Mouse (Mus musculus) hindbrain, embryonic 11.5 days (tissue): ENCODE data around the gene Aacs. TPM values are rescaled to one million over a fixed set of nuclear protein-coding genes. Genes with fewer than 3 reads are reported as not detected.
"Not testable (repeated sequence)": the region's sequence is repeated elsewhere in the genome, so short reads cannot be mapped to it uniquely, and the experiment has no call there.

Experiments
- ATAC-seq: fragments of 200-750 bp; cut with Nextera tagmentation; 2 replicates; pipeline ENCODE4 v1.8.0; 2017; ENCODE audit warnings: mild to moderate bottlenecking, moderate TSS enrichment, moderate library complexity; ENCODE audit not compliant: low FRiP score
- DNase-seq: peaks from one replicate; pipeline ENCODE4 v3.0.0-alpha.2; 2015; ENCODE audit warnings: low spot score
- H3K27ac ChIP-seq: fragments of 300-500 bp; sonication (generic); 2 replicates; pipeline ENCODE4 v1.5.1; 2014; ENCODE audit warnings: mild to moderate bottlenecking, low read depth, low read length
- H3K27me3 ChIP-seq: fragments of 300-500 bp; sonication (generic); 2 replicates; pipeline ENCODE4 v1.6.1; 2014; ENCODE audit warnings: mild to moderate bottlenecking, low read length, moderate library complexity, mixed read lengths; ENCODE audit not compliant: control insufficient read depth, insufficient read depth
- H3K36me3 ChIP-seq: fragments of 300-500 bp; sonication (generic); 2 replicates; pipeline ENCODE4 v1.6.1; 2014; ENCODE audit warnings: mild to moderate bottlenecking, low read length, moderate library complexity, mixed read lengths; ENCODE audit not compliant: control insufficient read depth, insufficient read depth
- H3K4me1 ChIP-seq: fragments of 300-500 bp; sonication (generic); replicated peaks from 2 replicates; pipeline ENCODE4 v1.6.1; 2014; ENCODE audit warnings: low read length, mixed read lengths; ENCODE audit not compliant: control insufficient read depth, insufficient read depth
- H3K4me2 ChIP-seq: fragments of 300-500 bp; sonication (generic); replicated peaks from 2 replicates; pipeline ENCODE4 v1.6.1; 2014; ENCODE audit warnings: mild to moderate bottlenecking, low read depth, low read length
- H3K4me3 ChIP-seq: fragments of 300-500 bp; sonication (generic); 2 replicates; pipeline ENCODE4 v1.5.1; 2014; ENCODE audit warnings: low read depth, low read length
- H3K9ac ChIP-seq: fragments of 300-500 bp; sonication (generic); 2 replicates; pipeline ENCODE4 v1.6.1; 2014; ENCODE audit warnings: low read depth, low read length
- H3K9me3 ChIP-seq: fragments of 300-500 bp; sonication (generic); 2 replicates; pipeline ENCODE4 v1.6.1; 2016; ENCODE audit warnings: low read length; ENCODE audit not compliant: control insufficient read depth
- WGBS: fragments of 180-500 bp; shearing (Covaris S2); extraction: QIAGEN DNeasy Blood & Tissue Kit; methylation state at CpG from one replicate; pipeline ENCODE4 v1.1.7; 2014; 5-methylcytosine and 5-hydroxymethylcytosine counted together
- polyA plus RNA-seq: library from polyadenylated mRNA; unstranded; fragments of >200 nt; fragmentation: Nextera tagmentation; extraction: Ambion mirVana; gene quantifications from 2 replicates; pipeline ENCODE4 v1.2.1, GENCODE M21; 2014

The Aacs gene
- 48.6 and 50.1 TPM in 2 replicates for polyA plus RNA-seq

DNA sequence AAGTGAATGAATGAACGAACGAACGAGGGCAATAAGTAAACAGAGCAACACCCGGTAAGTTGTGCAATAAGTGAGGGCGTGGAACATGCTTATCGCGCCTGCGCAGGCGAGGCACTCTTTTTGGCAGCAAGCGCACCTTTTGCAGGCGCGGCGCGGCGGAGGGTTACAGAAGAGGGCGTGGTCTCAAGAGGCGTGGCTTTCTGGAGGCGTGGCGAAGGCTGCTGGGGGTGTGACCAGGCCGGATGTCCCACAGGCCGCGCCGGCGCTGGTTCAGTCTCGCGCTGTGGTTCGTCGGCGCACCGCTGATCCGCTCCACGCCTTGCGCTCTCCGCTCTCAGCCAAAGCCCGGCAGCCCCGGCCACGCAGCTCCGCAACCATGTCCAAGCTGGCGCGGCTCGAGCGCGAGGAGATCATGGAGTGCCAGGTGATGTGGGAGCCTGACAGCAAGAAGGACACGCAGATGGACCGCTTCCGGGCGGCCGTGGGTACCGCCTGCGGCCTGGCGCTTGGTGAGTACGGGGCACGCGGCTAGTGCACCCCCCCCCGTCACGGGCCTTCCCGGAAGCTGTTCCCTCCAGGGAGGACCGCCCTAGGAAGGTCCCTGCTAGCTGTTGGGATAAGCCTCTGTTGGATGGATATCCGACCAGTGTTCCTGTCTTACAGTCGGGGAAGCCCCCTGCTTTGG is at the start of gene Aacs:
Aacs (plus strand) TSS at position 214 of the 685 bp plus-strand sequence.
- peak; percentile 87 for ATAC-seq
- Histone ChIP-seq H3K36me3 (no peaks in the 10 kb centered on the region), H3K9me3 (no peaks in the 10 kb centered on the region), H3K27ac (peak within 1 kb of the TSS; percentile 58), H3K4me3 (peak within 1 kb of the TSS; percentile 72), H3K4me1 (peaks cover 5% of the 10 kb centered on the region), H3K9ac (peak within 1 kb of the TSS; percentile 72), H3K27me3 (no peaks in the 10 kb centered on the region), H3K4me2 (peak within 1 kb of the TSS; percentile 92)
- under 1% methylated on average over 59 of the region's 60 CpGs for WGBS
- DNase-seq = peak; percentile 97

- H3K36me3 ChIP-seq = peaks cover 21% of the 10 kb centered on the region; the same call in 1 of the 2 replicates
- ATAC-seq = no peak
Measured at GRCm38 (mm10) chr5:125426343-125426742, 49.3 kb upstream of the Aacs start.

DNA sequence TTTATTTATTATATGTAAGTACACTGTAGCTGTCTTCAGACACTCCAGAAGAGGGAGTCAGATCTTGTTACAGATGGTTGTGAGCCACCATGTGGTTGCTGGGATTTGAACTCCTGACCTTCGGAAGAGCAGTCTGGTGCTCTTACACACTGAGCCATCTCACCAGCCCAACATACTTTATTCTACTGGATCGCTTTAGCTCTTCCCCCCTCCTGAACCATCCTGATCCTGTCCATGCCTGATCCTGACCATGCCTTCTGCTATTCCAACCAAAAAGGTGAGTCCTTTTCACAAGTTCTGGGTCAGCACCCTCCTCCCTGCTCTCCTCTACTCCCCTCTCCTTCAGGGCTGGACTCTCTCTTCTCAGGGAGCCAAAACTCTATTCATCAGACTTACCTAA is 43.3 kb upstream of the Aacs start:
- not testable (repeated sequence) for H3K9ac ChIP-seq, ATAC-seq, H3K27ac ChIP-seq, H3K27me3 ChIP-seq, H3K4me1 ChIP-seq, H3K4me2 ChIP-seq, H3K9me3 ChIP-seq, DNase-seq, H3K4me3 ChIP-seq
- H3K36me3 ChIP-seq = 0 out of 2 replicates have a peak, but pooled peaks cover 11% of the 10 kb centered on the region
- WGBS = 100% methylated on average over 2 of the region's 2 CpGs

More at GRCm38 (mm10) chr5:125426343-125426742, 49.3 kb upstream of the Aacs start:
- H3K4me3 ChIP-seq = no peak overlapping the region
- no peaks in the 10 kb centered on the region for H3K27me3 ChIP-seq
- no peak for DNase-seq
- no peaks in the 10 kb centered on the region for H3K4me1 ChIP-seq
- H3K9me3 ChIP-seq = no peaks in the 10 kb centered on the region
- H3K4me2 ChIP-seq = no peak overlapping the region
- H3K9ac ChIP-seq = no peak overlapping the region
- H3K27ac ChIP-seq = no peak overlapping the region
- 94% methylated on average over 10 of the region's 10 CpGs for WGBS

DNA sequence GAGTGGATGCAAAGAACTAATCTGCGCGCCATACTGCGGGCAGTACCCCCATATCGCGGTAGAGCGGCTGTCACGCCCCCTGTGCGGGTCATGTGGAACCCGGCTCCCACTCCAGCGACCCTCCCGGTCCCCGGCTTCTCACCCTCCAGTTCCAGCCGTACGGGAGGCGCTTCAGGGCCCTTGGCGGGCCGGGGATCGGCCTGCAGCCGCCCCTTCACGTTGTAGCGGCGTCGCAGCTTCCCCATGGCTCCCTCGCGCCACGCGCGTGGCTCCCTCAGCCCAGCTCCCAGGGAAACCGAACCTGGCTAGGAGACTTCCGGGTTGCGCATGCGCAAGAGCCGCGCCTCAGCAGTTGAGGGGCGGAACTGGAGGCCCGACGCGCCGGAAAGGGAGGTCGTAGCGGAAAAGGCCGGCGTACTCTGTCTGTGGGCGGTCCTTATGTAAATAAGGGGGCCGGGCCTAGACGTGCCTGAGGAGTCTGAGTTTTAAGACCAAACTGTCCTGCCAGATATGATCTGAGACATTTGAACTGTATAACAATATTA is 41.7 kb upstream of the Aacs start, which contains the start of gene Dhx37:
Dhx37 (minus strand) TSS at position 329 of the 545 bp plus-strand sequence.
- peaks cover 5% of the 10 kb centered on the region; the same call in 1 of the 2 replicates for H3K4me1 ChIP-seq
- H3K27me3 ChIP-seq = no peaks in the 10 kb centered on the region
- peak; percentile 96 for ATAC-seq
- under 1% methylated on average over 46 of the region's 46 CpGs for WGBS
- H3K27ac ChIP-seq = no peak within 1 kb of the TSS
- no peaks in the 10 kb centered on the region for H3K9me3 ChIP-seq
- H3K36me3 ChIP-seq = 0 out of 2 replicates have a peak, but pooled peaks cover 2% of the 10 kb centered on the region
- H3K9ac ChIP-seq = peak within 1 kb of the TSS; percentile 69
- H3K4me2 ChIP-seq = peak within 1 kb of the TSS; percentile 83
- H3K4me3 ChIP-seq = peak within 1 kb of the TSS; percentile 72
- peak; percentile 97 for DNase-seq

GRCm38 (mm10) chr5:125434347-125434746 is 41.3 kb upstream of the Aacs start:
- H3K9me3 ChIP-seq, H3K27ac ChIP-seq, H3K9ac ChIP-seq, H3K36me3 ChIP-seq, H3K27me3 ChIP-seq, H3K4me2 ChIP-seq, H3K4me3 ChIP-seq, H3K4me1 ChIP-seq, DNase-seq: not testable (repeated sequence)
- ATAC-seq = peak; percentile 31; the same call in 1 of the 2 replicates
- WGBS = 56% methylated on average over 15 of the region's 15 CpGs

DNA sequence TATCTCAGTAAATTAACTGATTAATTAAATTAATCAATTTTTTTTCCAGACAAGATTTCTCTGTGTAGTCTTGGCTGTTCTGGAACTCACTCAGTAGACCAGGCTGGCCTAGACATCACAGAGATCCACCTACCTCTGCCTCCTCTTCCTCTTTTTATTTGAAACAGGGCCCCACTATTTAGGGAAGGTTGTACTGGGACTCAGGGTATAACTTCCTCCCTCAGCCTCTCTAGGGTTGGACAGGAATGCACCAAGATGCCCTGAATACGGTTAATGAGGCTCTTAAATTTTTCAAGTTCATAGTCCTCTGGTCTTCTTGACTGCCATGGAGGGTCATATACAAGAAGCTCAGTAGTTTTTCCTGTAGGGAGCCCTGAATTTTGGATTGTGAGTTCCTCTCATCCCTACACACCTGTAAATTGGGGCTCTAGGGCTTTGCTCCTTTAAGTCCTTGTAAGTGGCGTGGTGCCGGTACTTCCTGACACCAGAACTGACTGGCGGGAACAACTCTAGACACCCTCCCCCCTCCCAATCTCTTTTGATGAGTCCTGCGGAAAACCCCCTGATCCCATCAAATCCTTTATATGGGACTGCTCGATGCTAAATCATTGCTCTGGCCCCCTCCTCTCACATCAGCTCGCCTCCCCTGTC is 34.9 kb upstream of the Aacs start:
- Histone ChIP-seq H3K4me2 (peak overlapping the region; percentile 78), H3K27ac (peak overlapping the region; percentile 81), H3K9ac (peak overlapping the region; percentile 90), H3K9me3 (no peaks in the 10 kb centered on the region), H3K27me3 (no peaks in the 10 kb centered on the region), H3K4me1 (peaks cover 4% of the 10 kb centered on the region; the same call in 1 of the 2 replicates), H3K36me3 (no peaks in the 10 kb centered on the region), H3K4me3 (peak overlapping the region; percentile 88)
- DNase-seq (no peak), ATAC-seq (peak; percentile 21; the same call in 1 of the 2 replicates)
- 6% methylated on average over 7 of the region's 7 CpGs for WGBS

DNA sequence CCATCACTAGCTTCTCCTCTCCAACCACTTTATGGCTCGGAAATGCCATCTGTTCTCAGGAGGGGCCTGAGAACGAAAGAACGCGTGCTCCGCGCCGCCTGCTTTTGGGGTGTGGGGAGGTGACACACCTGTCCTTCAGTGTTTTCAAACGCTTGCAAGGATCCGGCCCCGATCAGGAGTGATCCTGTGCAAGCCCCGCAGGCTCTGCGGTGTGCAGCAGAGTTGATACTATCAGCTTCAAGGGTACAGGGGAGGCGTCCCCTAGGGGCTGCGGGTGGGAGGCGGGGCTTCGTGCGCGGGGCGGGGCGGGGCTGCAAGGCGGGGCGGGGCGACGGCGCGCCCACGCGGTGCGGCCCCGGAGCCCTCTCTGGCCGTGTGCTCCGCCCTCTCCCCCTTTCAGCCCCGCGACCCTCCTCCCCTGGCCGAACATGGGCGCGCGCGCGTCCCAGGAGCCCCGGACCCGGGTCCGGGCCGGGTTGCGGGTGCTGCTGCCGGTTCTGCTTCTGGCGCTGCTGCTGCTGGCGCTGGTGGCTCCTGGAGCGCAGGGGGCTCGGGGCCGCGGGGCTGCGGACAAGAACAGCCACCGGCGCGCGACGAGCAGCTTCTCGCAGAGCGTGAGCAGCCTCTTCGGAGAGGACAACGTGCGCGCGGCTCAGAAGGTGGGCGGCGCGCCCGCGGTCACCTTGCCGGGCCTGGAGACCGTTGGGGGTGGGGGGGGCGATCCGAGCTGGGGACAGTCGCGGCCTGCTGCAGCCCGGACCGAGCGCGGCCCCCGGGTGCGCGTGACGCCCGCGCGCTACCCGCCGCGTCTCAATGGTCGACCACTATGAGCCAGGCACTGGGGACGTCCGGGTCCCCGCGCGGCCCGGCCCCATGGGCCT is 34.1 kb upstream of the Aacs start, which contains the start of gene Bri3bp:
Bri3bp (plus strand) TSS at position 335 of the 881 bp plus-strand sequence.
- H3K4me2 ChIP-seq = peak within 1 kb of the TSS; percentile 78
- H3K27ac ChIP-seq = peak within 1 kb of the TSS; percentile 81
- no peaks in the 10 kb centered on the region for H3K9me3 ChIP-seq
- peaks cover 4% of the 10 kb centered on the region; the same call in 1 of the 2 replicates for H3K4me1 ChIP-seq
- H3K9ac ChIP-seq = peak within 1 kb of the TSS; percentile 90
- peak; percentile 93 for ATAC-seq
- H3K4me3 ChIP-seq = peak within 1 kb of the TSS; percentile 88
- no peaks in the 10 kb centered on the region for H3K36me3 ChIP-seq
- no peaks in the 10 kb centered on the region for H3K27me3 ChIP-seq
- peak; percentile 87 for DNase-seq
- under 1% methylated on average over 82 of the region's 97 CpGs for WGBS
